Mouse (Mus musculus): Measurements from ENCODE around the gene Fam83b. TPM values are rescaled to one million over a fixed set of nuclear protein-coding genes. Genes with fewer than 3 reads are reported as not detected.
A peak's percentile ranks its signal among the peaks of the same experiment; 100 is the strongest.

The Fam83b gene
- polyA plus RNA-seq, 1 experiment from 2014 or later: 0.07 TPM

DNA sequence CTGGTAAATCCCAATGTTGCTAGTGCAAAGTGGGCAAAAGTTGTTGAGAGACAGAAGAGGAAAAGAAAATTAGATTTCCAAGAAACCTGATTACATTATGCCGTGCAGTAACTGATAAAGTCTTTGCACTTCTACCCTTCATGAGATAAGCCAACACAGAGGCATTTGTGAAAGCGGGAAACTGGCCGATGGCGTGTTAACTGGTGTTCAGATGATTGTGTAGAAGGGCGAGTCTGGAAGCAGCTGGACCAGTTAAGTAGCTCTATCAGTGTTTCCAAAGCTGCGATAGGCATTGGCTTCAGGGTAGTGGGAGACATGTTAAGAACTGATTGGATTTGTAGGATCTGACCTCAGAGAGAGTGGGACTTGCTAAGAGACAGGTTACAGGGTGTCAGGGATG lies 17.0 kb upstream of the Fam83b start:
- no peak overlapping the region for H3K4me3 ChIP-seq (ENCODE audit: low read depth, low read length)
- no peak overlapping the region for H3K9ac ChIP-seq (replicated peaks)
- DNase-seq (no peak), ATAC-seq (no peak)
- no peak overlapping the region for H3K4me2 ChIP-seq (ENCODE audit: low read depth, low read length)
- H3K9me3 ChIP-seq (ENCODE audit: low read length): no peaks in the 10 kb centered on the region
- H3K36me3 ChIP-seq (replicated peaks; ENCODE audit: insufficient read depth, low read length): no peaks in the 10 kb centered on the region
- TF ChIP-seq EP300 (IDR thresholded peaks at IDR 0.05; ENCODE audit: low read depth) (no peak), CTCF (IDR thresholded peaks at IDR 0.05; ENCODE audit: low read depth) (no peak)
- H3K4me1 ChIP-seq (ENCODE audit: insufficient read depth): no peaks in the 10 kb centered on the region
- H3K27ac ChIP-seq (ENCODE audit: low read depth): no peak overlapping the region
- H3K27me3 ChIP-seq (ENCODE audit: insufficient read depth, low read length): no peaks in the 10 kb centered on the region
- WGBS (ENCODE audit: insufficient replicate concordance): 62% methylated on average over 6 of the region's 6 CpGs

DNA sequence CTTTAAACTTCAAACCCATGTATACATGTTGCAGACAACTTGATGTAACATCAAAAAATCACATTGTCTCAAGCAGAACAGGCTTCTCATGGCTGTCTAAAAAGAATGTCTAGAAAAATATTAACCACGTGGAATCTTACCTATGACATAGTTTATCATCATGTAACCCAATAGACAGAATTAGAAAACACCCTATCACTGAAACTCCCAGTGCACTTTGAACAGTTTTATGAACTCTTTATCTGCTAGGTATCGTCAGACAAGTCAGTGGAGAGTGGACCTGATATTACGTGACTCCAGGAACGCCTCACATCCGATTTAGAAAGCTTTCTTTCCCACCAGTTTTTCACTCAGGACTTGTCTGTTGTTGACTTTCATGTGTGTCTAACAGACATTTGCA lies 15.1 kb upstream of the Fam83b start:
- no peak for TF ChIP-seq CTCF (IDR thresholded peaks at IDR 0.05; ENCODE audit: low read depth)
- no peak for TF ChIP-seq EP300 (IDR thresholded peaks at IDR 0.05; ENCODE audit: low read depth)
- Histone ChIP-seq H3K4me2 (ENCODE audit: low read depth, low read length) (no peak overlapping the region), H3K27me3 (ENCODE audit: insufficient read depth, low read length) (no peaks in the 10 kb centered on the region), H3K9me3 (ENCODE audit: low read length) (no peaks in the 10 kb centered on the region), H3K36me3 (replicated peaks; ENCODE audit: insufficient read depth, low read length) (no peaks in the 10 kb centered on the region), H3K27ac (ENCODE audit: low read depth) (no peak overlapping the region), H3K4me3 (ENCODE audit: low read depth, low read length) (no peak overlapping the region), H3K4me1 (ENCODE audit: insufficient read depth) (no peaks in the 10 kb centered on the region), H3K9ac (replicated peaks) (no peak overlapping the region)
- 76% methylated on average over 5 of the region's 5 CpGs for WGBS (ENCODE audit: insufficient replicate concordance)
- no peak for ATAC-seq
- DNase-seq: no peak

DNA sequence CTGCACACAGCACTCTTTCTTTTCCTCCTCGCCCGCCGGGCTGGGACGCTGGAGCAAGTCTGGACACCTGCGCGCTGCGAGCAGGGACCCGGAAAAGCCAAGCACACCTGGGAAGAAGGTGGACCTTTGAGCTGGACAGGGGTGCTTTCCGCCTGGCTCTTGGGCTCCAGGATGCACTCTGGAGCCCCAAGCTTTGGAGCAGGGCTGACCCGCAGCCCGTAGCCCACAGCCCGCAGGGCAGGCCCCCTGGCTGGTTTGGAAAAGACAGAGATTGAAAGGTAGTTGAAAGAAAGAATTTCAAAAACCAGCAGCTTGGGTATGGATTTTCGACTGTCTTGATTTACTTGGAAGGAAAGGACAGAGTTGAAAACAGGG lies 352 bp upstream of the Fam83b start:
- H3K4me3 ChIP-seq (ENCODE audit: low read depth, low read length): peak overlapping the region; percentile 51
- WGBS (ENCODE audit: insufficient replicate concordance): 5% methylated on average over 13 of the region's 13 CpGs
- ATAC-seq: peak; percentile 19; the same call in 1 of the 2 replicates
- no peak for DNase-seq
- peak overlapping the region; percentile 81 for H3K4me2 ChIP-seq (ENCODE audit: low read depth, low read length)
- no peak for TF ChIP-seq EP300 (IDR thresholded peaks at IDR 0.05; ENCODE audit: low read depth)
- H3K4me1 ChIP-seq (ENCODE audit: insufficient read depth): no peaks in the 10 kb centered on the region
- H3K9ac ChIP-seq (replicated peaks): peak overlapping the region; percentile 46
- H3K27ac ChIP-seq (ENCODE audit: low read depth): no peak overlapping the region
- H3K36me3 ChIP-seq (replicated peaks; ENCODE audit: insufficient read depth, low read length): no peaks in the 10 kb centered on the region
- H3K9me3 ChIP-seq (ENCODE audit: low read length): no peaks in the 10 kb centered on the region
- H3K27me3 ChIP-seq (ENCODE audit: insufficient read depth, low read length): peaks cover 8% of the 10 kb centered on the region

DNA sequence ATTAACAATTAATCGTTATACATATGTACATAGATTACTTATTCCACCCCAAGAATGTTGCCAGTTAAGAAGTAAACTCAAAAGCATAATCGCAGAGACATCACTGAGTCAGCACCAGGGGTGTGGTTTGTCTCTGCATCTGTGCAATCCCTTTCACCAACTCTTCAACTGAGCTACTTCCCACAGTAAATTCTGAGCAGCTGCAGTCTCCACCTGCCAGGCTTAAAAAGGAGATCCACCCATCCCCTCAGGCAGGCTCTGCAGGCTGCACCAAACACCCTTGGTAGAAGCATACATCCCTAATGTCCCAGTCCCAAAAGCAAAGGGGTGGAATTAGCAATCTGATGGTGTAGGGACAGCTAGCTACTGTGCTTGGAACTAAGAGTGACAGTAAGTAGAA lies 1.3 kb downstream of the Fam83b start:
- WGBS (ENCODE audit: insufficient replicate concordance): 62% methylated on average over 2 of the region's 2 CpGs
- Histone ChIP-seq H3K36me3 (replicated peaks; ENCODE audit: insufficient read depth, low read length) (no peaks in the 10 kb centered on the region), H3K27ac (ENCODE audit: low read depth) (no peak overlapping the region), H3K9ac (replicated peaks) (no peak overlapping the region), H3K4me3 (ENCODE audit: low read depth, low read length) (no peak overlapping the region), H3K27me3 (ENCODE audit: insufficient read depth, low read length) (peaks cover 8% of the 10 kb centered on the region), H3K9me3 (ENCODE audit: low read length) (no peaks in the 10 kb centered on the region), H3K4me2 (ENCODE audit: low read depth, low read length) (no peak overlapping the region), H3K4me1 (ENCODE audit: insufficient read depth) (no peaks in the 10 kb centered on the region)
- ATAC-seq: no peak
- no peak for DNase-seq
- no peak for TF ChIP-seq CTCF (IDR thresholded peaks at IDR 0.05; ENCODE audit: low read depth)
- TF ChIP-seq EP300 (IDR thresholded peaks at IDR 0.05; ENCODE audit: low read depth): no peak

DNA sequence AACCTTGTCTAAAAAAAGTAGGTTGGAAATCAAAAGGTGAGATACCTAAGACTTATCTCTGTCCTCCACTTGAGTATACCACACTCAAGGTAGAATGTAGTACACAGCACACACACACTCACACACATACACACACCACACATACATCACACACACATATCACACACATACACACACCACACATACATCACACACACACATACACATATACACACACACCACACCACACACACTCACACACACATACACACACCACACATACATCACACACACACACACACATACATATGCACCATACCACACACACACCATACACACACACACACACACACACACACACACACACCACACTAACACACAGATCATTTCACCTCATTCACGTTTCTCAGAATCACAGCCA lies 2.8 kb downstream of the Fam83b start:
- Histone ChIP-seq H3K4me1 (ENCODE audit: insufficient read depth) (no peaks in the 10 kb centered on the region), H3K4me3 (ENCODE audit: low read depth, low read length) (no peak overlapping the region), H3K4me2 (ENCODE audit: low read depth, low read length) (no peak overlapping the region), H3K27ac (ENCODE audit: low read depth) (no peak overlapping the region), H3K9me3 (ENCODE audit: low read length) (no peaks in the 10 kb centered on the region), H3K27me3 (ENCODE audit: insufficient read depth, low read length) (peaks cover 8% of the 10 kb centered on the region), H3K9ac (replicated peaks) (no peak overlapping the region), H3K36me3 (replicated peaks; ENCODE audit: insufficient read depth, low read length) (no peaks in the 10 kb centered on the region)
- ATAC-seq (no peak), DNase-seq (no peak)
- TF ChIP-seq EP300 (IDR thresholded peaks at IDR 0.05; ENCODE audit: low read depth) (no peak), CTCF (IDR thresholded peaks at IDR 0.05; ENCODE audit: low read depth) (no peak)
- WGBS (ENCODE audit: insufficient replicate concordance): 81% methylated on average over 1 of the region's 1 CpGs

DNA sequence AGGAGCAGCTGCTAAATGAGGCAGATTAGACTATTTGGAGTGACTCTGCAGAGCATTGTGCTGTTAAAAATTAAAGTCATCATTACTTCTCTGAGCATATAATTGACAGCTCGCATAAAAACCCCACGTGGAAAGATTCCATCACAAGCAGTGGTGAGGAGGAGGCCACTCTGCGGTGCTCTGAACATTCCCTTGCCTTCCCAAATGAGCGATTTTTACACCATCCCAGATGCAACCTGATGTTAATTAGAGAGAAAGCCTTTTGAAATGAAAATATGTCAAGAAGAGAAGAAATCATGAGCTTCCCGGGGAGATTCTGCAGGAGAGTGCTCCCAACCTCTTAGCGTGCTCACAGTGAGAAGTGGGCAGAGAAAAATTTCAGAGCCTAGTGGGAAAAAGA lies 4.1 kb downstream of the Fam83b start:
- Histone ChIP-seq H3K36me3 (replicated peaks; ENCODE audit: insufficient read depth, low read length) (no peaks in the 10 kb centered on the region), H3K4me1 (ENCODE audit: insufficient read depth) (no peaks in the 10 kb centered on the region), H3K4me2 (ENCODE audit: low read depth, low read length) (no peak overlapping the region), H3K9ac (replicated peaks) (no peak overlapping the region), H3K27me3 (ENCODE audit: insufficient read depth, low read length) (peaks cover 8% of the 10 kb centered on the region), H3K9me3 (ENCODE audit: low read length) (no peaks in the 10 kb centered on the region), H3K27ac (ENCODE audit: low read depth) (no peak overlapping the region), H3K4me3 (ENCODE audit: low read depth, low read length) (no peak overlapping the region)
- ATAC-seq (no peak), DNase-seq (no peak)
- WGBS (ENCODE audit: insufficient replicate concordance): 49% methylated on average over 6 of the region's 6 CpGs
- TF ChIP-seq EP300 (IDR thresholded peaks at IDR 0.05; ENCODE audit: low read depth) (no peak), CTCF (IDR thresholded peaks at IDR 0.05; ENCODE audit: low read depth) (no peak)

DNA sequence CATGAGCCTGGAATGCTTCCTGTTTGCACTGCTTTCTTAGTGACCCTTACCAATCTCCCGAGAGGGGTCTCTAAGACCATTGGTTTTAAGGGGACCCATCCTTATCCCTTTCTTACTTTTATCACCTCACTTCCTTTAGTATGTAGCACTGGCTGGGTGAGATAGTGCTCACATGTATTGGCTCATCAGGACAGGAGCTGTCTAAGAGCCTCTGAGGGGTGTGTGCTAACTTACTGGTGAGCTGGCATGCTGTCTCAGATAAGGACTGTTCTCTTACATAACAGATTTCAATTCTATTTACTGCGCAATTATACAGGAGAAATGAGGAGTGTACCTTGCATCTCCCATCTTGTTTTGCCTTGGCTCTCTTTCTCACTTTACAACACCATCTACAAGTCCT lies 7.7 kb downstream of the Fam83b start:
- Histone ChIP-seq H3K9ac (replicated peaks) (no peak overlapping the region), H3K4me2 (ENCODE audit: low read depth, low read length) (no peak overlapping the region), H3K4me1 (ENCODE audit: insufficient read depth) (no peaks in the 10 kb centered on the region), H3K27me3 (ENCODE audit: insufficient read depth, low read length) (no peaks in the 10 kb centered on the region), H3K36me3 (replicated peaks; ENCODE audit: insufficient read depth, low read length) (no peaks in the 10 kb centered on the region), H3K9me3 (ENCODE audit: low read length) (no peaks in the 10 kb centered on the region), H3K27ac (ENCODE audit: low read depth) (no peak overlapping the region), H3K4me3 (ENCODE audit: low read depth, low read length) (no peak overlapping the region)
- WGBS (ENCODE audit: insufficient replicate concordance): 48% methylated on average over 2 of the region's 2 CpGs
- DNase-seq (no peak), ATAC-seq (peak; percentile 41; the same call in 1 of the 2 replicates)
- TF ChIP-seq CTCF (IDR thresholded peaks at IDR 0.05; ENCODE audit: low read depth) (no peak), EP300 (IDR thresholded peaks at IDR 0.05; ENCODE audit: low read depth) (no peak)
